Mouse (Mus musculus): Measurements from ENCODE around the gene Mark4.
A peak's percentile ranks its signal among the peaks of the same experiment; 100 is the strongest.

Mark4 gene

GRCm38 (mm10) chr7:19399496-19400280 is 58.9 kb downstream of the Mark4 start:
- peak; percentile 83 for DNase-seq (ENCODE audit: low read depth, low spot score)

- DNase-seq (ENCODE audit: low read depth, low spot score) = no peak
These were observed 64.1 kb downstream of the Mark4 start for GRCm38 (mm10) chr7:19394484-19394883.

- DNase-seq (ENCODE audit: low read depth, low spot score) = no peak
These were observed 69.8 kb downstream of the Mark4 start for GRCm38 (mm10) chr7:19388699-19389413.

GRCm38 (mm10) chr7:19383708-19384107 is 74.9 kb downstream of the Mark4 start:
- no peak for DNase-seq (ENCODE audit: low read depth, low spot score)

- DNase-seq (ENCODE audit: low read depth, low spot score) = no peak
These were observed 76.5 kb downstream of the Mark4 start for GRCm38 (mm10) chr7:19382166-19382541.

GRCm38 (mm10) chr7:19381377-19382165 is 77.0 kb downstream of the Mark4 start, which contains the start of gene Ercc2:
TSS of gene Ercc2 (plus strand) at chr7:19382010.
- DNase-seq (ENCODE audit: low read depth, low spot score) = peak; percentile 99

GRCm38 (mm10) chr7:19378049-19378448 is 80.6 kb downstream of the Mark4 start:
- no peak for DNase-seq (ENCODE audit: low read depth, low spot score)

- no peak for DNase-seq (ENCODE audit: low read depth, low spot score)
These were observed 82.6 kb downstream of the Mark4 start for GRCm38 (mm10) chr7:19376019-19376418.

GRCm38 (mm10) chr7:19375368-19375767 is 83.3 kb downstream of the Mark4 start:
- no peak for DNase-seq (ENCODE audit: low read depth, low spot score)

Data from CD4-positive helper T cell, adult 2 months (primary cell).